Mouse (Mus musculus) bone marrow, adult 2 months (tissue): ENCODE measurements around the gene Rnf41.

Experiments
- CTCF ChIP-seq: fragments of 200-500 bp; IDR thresholded peaks from 2 replicates; pipeline ENCODE4 v1.5.1; 2011; ENCODE audit warnings: low read length, control low read depth; ENCODE audit not compliant: control insufficient read depth, insufficient read depth
- POLR2A ChIP-seq: fragments of 200-500 bp; IDR thresholded peaks from 2 replicates; pipeline ENCODE4 v1.6.1; 2011; ENCODE audit warnings: low read depth, mild to moderate bottlenecking, control low read depth, low read length, borderline replicate concordance; ENCODE audit not compliant: control insufficient read depth

DNA sequence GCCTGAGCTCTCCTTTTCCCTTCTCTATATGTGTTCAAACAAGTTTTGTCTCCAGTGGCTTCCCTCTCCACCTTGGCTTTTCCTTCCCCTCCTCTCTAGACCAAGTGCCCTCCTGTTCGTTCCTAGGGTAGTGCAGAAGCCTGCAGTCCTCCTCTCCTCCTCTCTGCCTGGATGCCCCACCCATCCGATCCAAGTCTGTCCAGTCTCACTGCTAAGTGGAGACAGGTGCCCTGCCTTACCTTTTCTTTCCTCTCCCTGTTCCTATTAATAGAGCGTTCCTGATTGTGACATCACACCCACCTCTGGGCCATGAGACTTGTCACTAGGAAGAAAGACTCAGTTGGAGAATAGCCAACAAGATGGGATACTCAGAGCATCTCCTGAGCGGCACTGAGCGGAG is 3.4 kb downstream of the Rnf41 start:
- TF ChIP-seq POLR2A (no peak), CTCF (no peak)
